Mouse (Mus musculus): Measurements from ENCODE around the gene Napsa. TPM values are rescaled to one million over a fixed set of nuclear protein-coding genes. Genes with fewer than 3 reads are reported as not detected.

The Napsa gene
- polyA plus RNA-seq, 1 experiment from 2014 or later = 3.9 TPM

DNA sequence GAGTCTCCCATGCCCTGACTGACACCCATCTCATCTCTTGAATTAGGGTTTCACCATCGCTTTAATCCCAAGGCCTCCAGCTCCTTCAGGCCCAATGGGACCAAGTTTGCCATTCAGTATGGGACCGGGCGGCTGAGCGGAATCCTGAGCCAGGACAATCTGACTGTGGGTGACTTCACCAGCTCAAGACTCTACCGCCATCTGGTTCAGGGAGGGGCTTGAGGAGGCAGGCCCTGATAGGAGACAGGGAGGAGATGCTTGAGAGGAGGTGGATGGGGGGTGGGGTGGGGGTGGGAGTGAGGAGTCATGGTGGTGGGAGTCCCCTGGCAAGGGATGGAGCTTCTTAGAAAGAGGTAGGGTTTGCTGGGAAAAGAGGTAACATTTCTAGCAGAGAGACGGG lies 9.5 kb downstream of the Napsa start:
- no peak overlapping the region for H3K27ac ChIP-seq (ENCODE audit: low read length)
- H3K36me3 ChIP-seq (ENCODE audit: control insufficient read depth, insufficient read depth, low read length) = no peaks in the 10 kb centered on the region
- no peak overlapping the region for H3K4me2 ChIP-seq (ENCODE audit: low read depth, low read length)
- H3K9ac ChIP-seq (ENCODE audit: low read depth, low read length) = no peak overlapping the region
- peaks cover 5% of the 10 kb centered on the region for H3K9me3 ChIP-seq (ENCODE audit: control insufficient read depth, low read length)
- peaks cover 20% of the 10 kb centered on the region for H3K27me3 ChIP-seq (replicated peaks; ENCODE audit: control insufficient read depth, insufficient read depth, low read length)
- H3K4me1 ChIP-seq (ENCODE audit: control insufficient read depth, insufficient read depth, low read length) = no peaks in the 10 kb centered on the region
- 71% methylated on average over 6 of the region's 6 CpGs for WGBS
- no peak overlapping the region for H3K4me3 ChIP-seq (ENCODE audit: low read length)
- ATAC-seq = no peak

DNA sequence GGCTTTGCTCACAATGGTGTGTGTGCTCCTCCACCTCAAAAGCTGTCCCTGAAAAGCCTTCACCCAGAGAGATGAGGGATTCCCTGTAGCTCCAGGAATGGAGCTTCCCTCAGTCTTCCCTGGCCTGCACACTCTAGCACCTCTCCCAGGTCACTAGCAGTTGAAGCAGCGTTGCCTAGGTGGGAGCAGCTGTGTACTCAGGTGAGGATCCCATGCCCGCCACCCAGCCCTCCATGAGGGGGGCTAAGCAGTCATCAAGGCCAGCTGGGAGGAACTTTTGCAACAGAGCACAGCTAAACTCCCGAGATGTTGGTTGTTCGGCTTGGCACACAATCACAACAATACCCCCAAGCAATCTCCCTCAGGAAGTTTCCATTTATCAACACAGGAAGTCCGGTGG lies 10.5 kb downstream of the Napsa start:
- 71% methylated on average over 5 of the region's 5 CpGs for WGBS
- Histone ChIP-seq H3K27me3 (replicated peaks; ENCODE audit: control insufficient read depth, insufficient read depth, low read length) (peaks cover 30% of the 10 kb centered on the region), H3K27ac (ENCODE audit: low read length) (no peak overlapping the region), H3K4me2 (ENCODE audit: low read depth, low read length) (no peak overlapping the region), H3K36me3 (ENCODE audit: control insufficient read depth, insufficient read depth, low read length) (no peaks in the 10 kb centered on the region), H3K9ac (ENCODE audit: low read depth, low read length) (no peak overlapping the region), H3K4me3 (ENCODE audit: low read length) (no peak overlapping the region), H3K9me3 (ENCODE audit: control insufficient read depth, low read length) (peaks cover 5% of the 10 kb centered on the region), H3K4me1 (ENCODE audit: control insufficient read depth, insufficient read depth, low read length) (0 out of 2 replicates have a peak, but pooled peaks cover 3% of the 10 kb centered on the region)
- no peak for ATAC-seq

DNA sequence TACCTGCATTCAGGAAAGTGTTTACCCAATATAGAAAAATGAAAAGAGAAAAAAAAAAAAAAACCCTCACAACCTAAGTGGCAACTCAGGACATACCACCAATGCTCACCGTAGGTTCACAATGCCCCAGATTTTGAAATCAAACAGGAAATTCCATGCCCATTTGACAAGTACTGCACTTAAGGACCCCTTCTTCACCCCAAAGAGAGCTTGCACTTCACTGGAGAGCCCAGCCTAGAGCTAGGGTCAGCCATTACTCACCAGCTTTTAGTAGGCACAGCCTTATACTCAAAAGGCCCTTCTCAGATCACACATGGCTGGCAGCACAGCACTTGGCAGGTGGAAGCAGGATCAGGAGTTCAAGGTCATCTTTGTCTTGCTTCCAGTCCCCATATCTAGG lies 11.0 kb downstream of the Napsa start:
- Histone ChIP-seq H3K27me3 (replicated peaks; ENCODE audit: control insufficient read depth, insufficient read depth, low read length) (peaks cover 33% of the 10 kb centered on the region), H3K9me3 (ENCODE audit: control insufficient read depth, low read length) (peaks cover 4% of the 10 kb centered on the region), H3K9ac (ENCODE audit: low read depth, low read length) (no peak overlapping the region), H3K27ac (ENCODE audit: low read length) (no peak overlapping the region), H3K36me3 (ENCODE audit: control insufficient read depth, insufficient read depth, low read length) (no peaks in the 10 kb centered on the region), H3K4me1 (ENCODE audit: control insufficient read depth, insufficient read depth, low read length) (0 out of 2 replicates have a peak, but pooled peaks cover 3% of the 10 kb centered on the region), H3K4me2 (ENCODE audit: low read depth, low read length) (no peak overlapping the region), H3K4me3 (ENCODE audit: low read length) (no peak overlapping the region)
- WGBS = 93% methylated on average over 1 of the region's 1 CpGs
- no peak for ATAC-seq

DNA sequence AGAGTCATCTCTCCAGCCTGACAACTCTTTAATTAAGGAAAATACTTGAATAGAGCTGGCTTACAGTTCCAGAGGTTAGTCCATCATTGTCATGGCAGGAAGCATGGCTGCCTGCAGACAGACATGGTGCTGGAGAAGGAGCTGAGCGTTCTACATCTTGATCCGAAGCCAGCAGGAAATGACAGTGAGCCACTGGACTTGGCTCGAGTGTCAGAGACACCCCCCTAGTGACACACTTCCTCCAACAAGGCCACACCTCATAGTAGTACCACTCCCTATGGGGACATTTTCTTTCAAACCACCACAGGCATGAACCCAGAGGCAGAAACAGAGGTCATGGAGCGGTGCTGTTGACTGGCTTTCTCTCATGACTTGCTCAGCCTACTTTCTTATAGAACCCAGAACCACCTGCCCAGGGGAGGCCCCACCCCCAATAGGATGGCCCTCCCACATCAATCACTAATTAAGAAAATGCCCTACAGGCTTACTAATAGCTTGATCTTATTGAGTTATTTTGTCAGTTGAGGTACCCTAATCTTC lies 12.2 kb downstream of the Napsa start:
- no peak for ATAC-seq
- no peaks in the 10 kb centered on the region for H3K9me3 ChIP-seq (ENCODE audit: control insufficient read depth, low read length)
- no peak overlapping the region for H3K4me3 ChIP-seq (ENCODE audit: low read length)
- WGBS = 77% methylated on average over 4 of the region's 4 CpGs
- H3K4me2 ChIP-seq (ENCODE audit: low read depth, low read length) = no peak overlapping the region
- H3K36me3 ChIP-seq (ENCODE audit: control insufficient read depth, insufficient read depth, low read length) = no peaks in the 10 kb centered on the region
- H3K4me1 ChIP-seq (ENCODE audit: control insufficient read depth, insufficient read depth, low read length) = peaks cover 7% of the 10 kb centered on the region; the same call in 1 of the 2 replicates
- H3K9ac ChIP-seq (ENCODE audit: low read depth, low read length) = no peak overlapping the region
- H3K27ac ChIP-seq (ENCODE audit: low read length) = no peak overlapping the region
- peaks cover 43% of the 10 kb centered on the region for H3K27me3 ChIP-seq (replicated peaks; ENCODE audit: control insufficient read depth, insufficient read depth, low read length)

DNA sequence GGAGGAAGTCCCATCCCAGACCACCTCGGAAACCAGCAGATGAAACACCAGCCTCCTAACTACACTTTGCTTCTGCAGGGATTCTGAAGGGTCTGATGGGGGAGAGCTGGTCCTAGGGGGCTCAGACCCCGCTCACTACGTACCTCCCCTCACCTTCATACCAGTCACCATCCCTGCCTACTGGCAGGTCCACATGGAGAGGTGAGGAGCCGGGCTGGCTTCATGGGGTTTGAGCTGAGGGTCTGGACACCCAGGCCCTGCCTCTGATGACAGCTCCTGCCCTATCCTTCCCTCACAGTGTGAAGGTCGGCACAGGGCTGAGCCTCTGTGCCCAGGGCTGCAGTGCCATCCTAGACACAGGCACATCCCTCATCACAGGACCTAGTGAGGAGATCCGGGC lies 12.7 kb downstream of the Napsa start:
- Histone ChIP-seq H3K9ac (ENCODE audit: low read depth, low read length) (no peak overlapping the region), H3K36me3 (ENCODE audit: control insufficient read depth, insufficient read depth, low read length) (no peaks in the 10 kb centered on the region), H3K4me1 (ENCODE audit: control insufficient read depth, insufficient read depth, low read length) (peaks cover 7% of the 10 kb centered on the region; the same call in 1 of the 2 replicates), H3K4me2 (ENCODE audit: low read depth, low read length) (no peak overlapping the region), H3K27ac (ENCODE audit: low read length) (no peak overlapping the region), H3K27me3 (replicated peaks; ENCODE audit: control insufficient read depth, insufficient read depth, low read length) (peaks cover 48% of the 10 kb centered on the region), H3K9me3 (ENCODE audit: control insufficient read depth, low read length) (no peaks in the 10 kb centered on the region), H3K4me3 (ENCODE audit: low read length) (no peak overlapping the region)
- 88% methylated on average over 6 of the region's 6 CpGs for WGBS
- no peak for ATAC-seq

DNA sequence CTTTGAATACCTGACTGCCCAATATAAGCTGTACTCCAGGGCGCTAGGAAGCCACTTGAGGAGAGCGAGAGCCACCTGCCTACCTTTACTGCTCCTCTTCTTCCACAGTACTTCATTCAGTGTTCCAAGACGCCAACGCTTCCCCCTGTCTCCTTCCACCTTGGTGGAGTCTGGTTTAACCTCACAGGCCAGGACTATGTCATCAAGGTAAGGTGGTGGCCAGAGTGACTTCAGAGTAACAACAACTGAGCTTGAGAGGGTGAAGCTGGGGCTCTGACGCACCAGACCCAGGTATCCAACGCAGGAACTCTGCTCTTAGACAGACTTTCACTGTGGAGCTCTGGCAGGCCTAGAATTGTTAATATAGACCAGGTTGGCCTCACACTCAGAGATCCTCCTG lies 13.4 kb downstream of the Napsa start:
- peaks cover 7% of the 10 kb centered on the region; the same call in 1 of the 2 replicates for H3K4me1 ChIP-seq (ENCODE audit: control insufficient read depth, insufficient read depth, low read length)
- H3K9me3 ChIP-seq (ENCODE audit: control insufficient read depth, low read length) = no peaks in the 10 kb centered on the region
- no peak overlapping the region for H3K4me2 ChIP-seq (ENCODE audit: low read depth, low read length)
- no peak overlapping the region for H3K27ac ChIP-seq (ENCODE audit: low read length)
- H3K27me3 ChIP-seq (replicated peaks; ENCODE audit: control insufficient read depth, insufficient read depth, low read length) = peaks cover 48% of the 10 kb centered on the region
- 90% methylated on average over 6 of the region's 6 CpGs for WGBS
- no peak overlapping the region for H3K4me3 ChIP-seq (ENCODE audit: low read length)
- no peak overlapping the region for H3K9ac ChIP-seq (ENCODE audit: low read depth, low read length)
- H3K36me3 ChIP-seq (ENCODE audit: control insufficient read depth, insufficient read depth, low read length) = no peaks in the 10 kb centered on the region
- ATAC-seq = no peak

DNA sequence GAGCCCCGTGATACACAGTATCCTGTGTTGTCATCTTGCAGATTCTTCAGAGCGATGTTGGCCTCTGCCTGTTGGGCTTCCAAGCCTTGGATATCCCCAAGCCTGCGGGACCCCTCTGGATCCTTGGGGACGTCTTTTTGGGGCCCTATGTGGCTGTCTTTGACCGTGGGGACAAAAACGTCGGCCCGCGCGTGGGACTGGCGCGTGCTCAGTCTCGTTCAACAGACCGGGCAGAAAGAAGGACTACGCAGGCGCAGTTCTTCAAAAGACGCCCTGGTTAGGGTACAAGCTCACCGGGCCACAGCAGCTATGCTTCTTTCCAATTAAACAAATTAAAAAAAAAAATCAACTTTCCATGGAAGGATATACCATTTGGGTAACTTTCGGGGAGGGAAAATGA lies 14.3 kb downstream of the Napsa start:
- peaks cover 12% of the 10 kb centered on the region for H3K4me1 ChIP-seq (ENCODE audit: control insufficient read depth, insufficient read depth, low read length)
- no peaks in the 10 kb centered on the region for H3K36me3 ChIP-seq (ENCODE audit: control insufficient read depth, insufficient read depth, low read length)
- H3K9ac ChIP-seq (ENCODE audit: low read depth, low read length) = peak overlapping the region; percentile 1; the same call in 1 of the 2 replicates
- peak overlapping the region; percentile 26 for H3K4me2 ChIP-seq (ENCODE audit: low read depth, low read length)
- 12% methylated on average over 19 of the region's 19 CpGs for WGBS
- no peaks in the 10 kb centered on the region for H3K9me3 ChIP-seq (ENCODE audit: control insufficient read depth, low read length)
- ATAC-seq = no peak
- no peak overlapping the region for H3K27ac ChIP-seq (ENCODE audit: low read length)
- H3K27me3 ChIP-seq (replicated peaks; ENCODE audit: control insufficient read depth, insufficient read depth, low read length) = peaks cover 53% of the 10 kb centered on the region
- H3K4me3 ChIP-seq (ENCODE audit: low read length) = peak overlapping the region; percentile 25

DNA sequence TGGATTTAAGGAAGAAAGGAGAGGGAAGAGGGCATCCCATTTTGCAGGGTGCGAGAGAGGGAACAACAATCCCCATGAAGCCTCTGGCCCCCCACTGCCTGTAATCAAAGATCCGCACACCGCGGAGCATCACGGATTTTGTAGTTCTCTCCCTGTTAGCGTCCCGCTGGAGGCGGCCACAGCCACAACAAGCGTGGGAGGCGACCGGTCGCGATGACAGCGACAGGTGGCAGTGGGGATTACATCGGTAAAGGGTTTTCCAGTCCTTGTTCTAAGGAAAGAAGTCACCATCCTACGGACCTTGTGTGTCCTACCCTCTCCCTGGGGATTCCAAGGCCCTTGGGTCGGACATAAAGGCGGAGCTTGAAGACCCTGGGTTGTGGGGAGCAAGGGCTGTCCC lies 14.8 kb downstream of the Napsa start:
- Histone ChIP-seq H3K4me1 (ENCODE audit: control insufficient read depth, insufficient read depth, low read length) (peaks cover 15% of the 10 kb centered on the region), H3K36me3 (ENCODE audit: control insufficient read depth, insufficient read depth, low read length) (no peaks in the 10 kb centered on the region), H3K27me3 (replicated peaks; ENCODE audit: control insufficient read depth, insufficient read depth, low read length) (peaks cover 57% of the 10 kb centered on the region), H3K4me2 (ENCODE audit: low read depth, low read length) (peak overlapping the region; percentile 26), H3K9me3 (ENCODE audit: control insufficient read depth, low read length) (no peaks in the 10 kb centered on the region), H3K27ac (ENCODE audit: low read length) (no peak overlapping the region), H3K9ac (ENCODE audit: low read depth, low read length) (no peak overlapping the region), H3K4me3 (ENCODE audit: low read length) (peak overlapping the region; percentile 25)
- 1% methylated on average over 18 of the region's 18 CpGs for whole genome bisulfite sequencing
- no peak for ATAC-seq

DNA sequence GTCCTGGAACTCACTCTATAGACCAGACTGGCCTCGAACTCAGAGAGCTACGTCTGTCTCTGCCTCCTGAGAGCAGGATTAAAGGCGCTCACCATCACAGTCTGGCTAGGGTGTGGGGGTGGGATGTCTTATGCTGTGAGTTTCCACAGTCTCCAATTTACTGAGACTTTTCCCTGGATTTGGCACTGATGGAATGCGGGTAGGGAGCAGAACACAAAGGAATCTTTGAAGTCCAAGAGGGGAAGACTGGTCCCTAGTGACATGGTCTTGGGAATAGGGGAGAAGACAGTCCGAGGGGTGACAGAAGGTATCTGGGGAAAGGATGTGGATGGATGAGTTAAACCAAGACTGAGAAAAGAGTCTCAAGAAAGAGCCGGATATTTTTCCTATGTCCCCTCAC lies 15.5 kb downstream of the Napsa start:
- ATAC-seq = no peak
- Histone ChIP-seq H3K27ac (ENCODE audit: low read length) (no peak overlapping the region), H3K9me3 (ENCODE audit: control insufficient read depth, low read length) (no peaks in the 10 kb centered on the region), H3K4me2 (ENCODE audit: low read depth, low read length) (no peak overlapping the region), H3K4me3 (ENCODE audit: low read length) (no peak overlapping the region), H3K9ac (ENCODE audit: low read depth, low read length) (no peak overlapping the region), H3K36me3 (ENCODE audit: control insufficient read depth, insufficient read depth, low read length) (no peaks in the 10 kb centered on the region), H3K27me3 (replicated peaks; ENCODE audit: control insufficient read depth, insufficient read depth, low read length) (peaks cover 63% of the 10 kb centered on the region), H3K4me1 (ENCODE audit: control insufficient read depth, insufficient read depth, low read length) (peaks cover 15% of the 10 kb centered on the region)
- WGBS = 42% methylated on average over 6 of the region's 6 CpGs

DNA sequence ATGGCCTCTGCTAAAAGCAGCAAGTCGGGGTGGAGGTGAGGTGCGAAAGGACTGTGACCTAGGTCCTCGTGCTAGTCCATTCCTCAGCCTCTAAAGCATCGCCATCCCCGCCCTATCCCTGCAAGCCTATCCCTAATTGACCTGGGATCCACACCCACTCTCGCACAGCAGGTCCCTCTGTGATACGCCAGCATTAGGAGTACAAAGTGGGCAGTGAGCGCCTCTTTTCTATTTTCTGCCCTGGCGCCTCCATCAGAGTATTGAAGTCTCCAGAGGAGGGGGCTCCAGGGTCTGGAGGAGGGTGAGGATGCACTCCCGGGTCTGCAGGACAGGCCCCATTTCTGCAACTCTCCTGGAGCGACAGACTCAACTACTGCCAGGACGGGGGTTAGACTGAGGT lies 16.2 kb downstream of the Napsa start:
- peaks cover 15% of the 10 kb centered on the region for H3K4me1 ChIP-seq (ENCODE audit: control insufficient read depth, insufficient read depth, low read length)
- peak overlapping the region; percentile 48; the same call in 1 of the 2 replicates for H3K4me3 ChIP-seq (ENCODE audit: low read length)
- peaks cover 69% of the 10 kb centered on the region for H3K27me3 ChIP-seq (replicated peaks; ENCODE audit: control insufficient read depth, insufficient read depth, low read length)
- H3K9me3 ChIP-seq (ENCODE audit: control insufficient read depth, low read length) = no peaks in the 10 kb centered on the region
- H3K27ac ChIP-seq (ENCODE audit: low read length) = no peak overlapping the region
- H3K36me3 ChIP-seq (ENCODE audit: control insufficient read depth, insufficient read depth, low read length) = no peaks in the 10 kb centered on the region
- H3K4me2 ChIP-seq (ENCODE audit: low read depth, low read length) = peak overlapping the region; percentile 71
- WGBS = 8% methylated on average over 12 of the region's 12 CpGs
- H3K9ac ChIP-seq (ENCODE audit: low read depth, low read length) = no peak overlapping the region; the same call in 1 of the 2 replicates
- no peak for ATAC-seq

Measured in intestine, embryonic 16.5 days (tissue).